Mouse (Mus musculus): ENCODE results near the gene Hebp1.

DNA sequence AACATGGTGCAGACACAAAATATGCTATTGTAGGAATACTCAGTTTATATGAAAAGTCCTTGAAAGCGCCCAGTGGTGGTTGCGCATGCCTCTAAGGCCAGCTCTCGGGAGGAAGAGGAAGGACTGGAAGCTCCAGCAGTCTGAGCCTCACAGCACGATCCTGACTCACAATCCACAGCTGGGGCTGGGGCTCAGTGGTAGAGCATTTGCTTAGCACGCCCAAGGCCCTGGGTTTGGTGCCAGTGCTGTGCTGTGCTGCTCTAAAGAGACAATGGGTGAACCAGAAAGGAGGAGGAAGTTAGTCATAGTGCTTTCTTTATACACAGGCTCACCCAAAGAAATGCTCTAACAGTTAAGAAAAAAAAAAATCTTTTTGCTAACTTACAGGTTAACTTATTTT lies 44.1 kb downstream of the Hebp1 start:
- no peak for TF ChIP-seq POLR2A (IDR thresholded peaks at IDR 0.05; ENCODE audit: insufficient read depth, low read depth, low read length)
- TF ChIP-seq CTCF (IDR thresholded peaks at IDR 0.05), result no peak
- no peak for TF ChIP-seq EP300 (IDR thresholded peaks at IDR 0.05; ENCODE audit: insufficient read depth, low read depth, low read length)

Measured in heart, adult 2 months (tissue).